Mouse (Mus musculus): ENCODE results near the gene Prkcd. TPM values are rescaled to one million over a fixed set of nuclear protein-coding genes. Genes with fewer than 3 reads are reported as not detected.

Gene Prkcd
- polyA plus RNA-seq, 1 experiment: 29.3 TPM

GRCm38 (mm10) chr14:30551509-30551908 is 74.5 kb downstream of the Prkcd start:
- TF ChIP-seq USF1 (IDR thresholded peaks at IDR 0.05; ENCODE audit: low read depth) (no peak), CTCF (IDR thresholded peaks at IDR 0.05; ENCODE audit: control insufficient read depth, insufficient read depth, insufficient read length) (no peak), MYOD1 (IDR thresholded peaks at IDR 0.05; ENCODE audit: control insufficient read depth, insufficient read length, low read depth) (no peak), MAX (IDR thresholded peaks at IDR 0.05) (no peak), FOSL1 (IDR thresholded peaks at IDR 0.05; ENCODE audit: insufficient read depth, low read length, poor library complexity, severe bottlenecking) (no peak), CEBPB (IDR thresholded peaks at IDR 0.05; ENCODE audit: low read depth) (no peak), MYOG (IDR thresholded peaks at IDR 0.05; ENCODE audit: control insufficient read depth, extremely low read depth, insufficient read length) (no peak)
- H3ac ChIP-seq (ENCODE audit: control insufficient read depth, insufficient read length, low read depth): no peak overlapping the region
- H3K79me2 ChIP-seq (ENCODE audit: control insufficient read depth, insufficient read depth): peaks cover 75% of the 10 kb centered on the region
- no peak overlapping the region for H3K4me3 ChIP-seq (ENCODE audit: insufficient read depth, poor library complexity, severe bottlenecking)
- peaks cover 69% of the 10 kb centered on the region for H3K79me3 ChIP-seq (ENCODE audit: low read depth)
- no peaks in the 10 kb centered on the region for H3K27me3 ChIP-seq (ENCODE audit: control insufficient read depth, insufficient read depth, insufficient read length)
- peaks cover 43% of the 10 kb centered on the region for H3K36me3 ChIP-seq (ENCODE audit: control insufficient read depth, insufficient read depth)

DNA sequence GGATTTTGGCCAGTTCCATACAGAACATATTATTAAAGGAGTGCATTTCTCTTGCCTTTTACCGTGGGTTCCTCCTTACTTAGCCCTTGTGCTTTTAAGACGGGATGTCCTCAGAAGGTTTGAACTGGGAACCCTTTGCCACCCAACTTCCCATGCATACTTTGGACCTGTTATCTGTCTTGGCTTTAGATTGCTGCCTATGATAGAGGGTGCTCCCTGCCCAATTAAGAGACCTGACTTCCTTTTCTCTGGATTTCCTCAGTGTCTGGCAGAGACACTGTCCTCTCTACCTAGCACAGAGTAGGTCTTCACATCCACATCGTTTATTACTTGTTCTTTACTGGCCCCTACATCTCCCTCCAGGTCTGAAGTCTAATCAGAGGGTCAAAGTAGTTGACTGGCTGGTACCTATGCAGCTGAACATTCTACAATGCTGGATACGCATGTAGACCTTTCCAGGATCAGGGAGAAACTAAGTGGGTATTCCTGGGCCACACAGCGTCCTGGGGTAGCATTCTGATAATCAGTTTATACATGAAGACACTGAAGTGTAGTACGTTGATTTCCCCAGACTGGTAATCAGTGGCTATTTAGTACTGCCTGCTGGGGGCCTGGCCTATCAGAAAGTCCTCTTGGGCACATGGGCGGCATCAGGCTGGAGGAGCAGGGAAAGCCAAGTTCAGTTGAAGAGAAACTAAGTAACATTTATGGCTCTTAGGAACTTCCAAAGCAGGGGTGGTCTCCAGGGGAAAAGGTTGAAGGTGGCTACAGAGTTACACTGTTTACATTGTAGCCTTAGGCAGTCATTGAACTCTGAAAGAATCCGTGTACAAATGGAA is 75.6 kb downstream of the Prkcd start:
- peaks cover 65% of the 10 kb centered on the region for H3K79me2 ChIP-seq (ENCODE audit: control insufficient read depth, insufficient read depth)
- H3K79me3 ChIP-seq (ENCODE audit: low read depth): peaks cover 59% of the 10 kb centered on the region
- no peaks in the 10 kb centered on the region for H3K27me3 ChIP-seq (ENCODE audit: control insufficient read depth, insufficient read depth, insufficient read length)
- no peak for TF ChIP-seq CTCF (IDR thresholded peaks at IDR 0.05; ENCODE audit: control insufficient read depth, insufficient read depth, insufficient read length)
- no peak for TF ChIP-seq MAX (IDR thresholded peaks at IDR 0.05)
- peak overlapping the region; percentile 69 for H3K4me3 ChIP-seq (ENCODE audit: insufficient read depth, poor library complexity, severe bottlenecking)
- H3ac ChIP-seq (ENCODE audit: control insufficient read depth, insufficient read length, low read depth): peak overlapping the region; percentile 10
- peaks cover 33% of the 10 kb centered on the region for H3K36me3 ChIP-seq (ENCODE audit: control insufficient read depth, insufficient read depth)

DNA sequence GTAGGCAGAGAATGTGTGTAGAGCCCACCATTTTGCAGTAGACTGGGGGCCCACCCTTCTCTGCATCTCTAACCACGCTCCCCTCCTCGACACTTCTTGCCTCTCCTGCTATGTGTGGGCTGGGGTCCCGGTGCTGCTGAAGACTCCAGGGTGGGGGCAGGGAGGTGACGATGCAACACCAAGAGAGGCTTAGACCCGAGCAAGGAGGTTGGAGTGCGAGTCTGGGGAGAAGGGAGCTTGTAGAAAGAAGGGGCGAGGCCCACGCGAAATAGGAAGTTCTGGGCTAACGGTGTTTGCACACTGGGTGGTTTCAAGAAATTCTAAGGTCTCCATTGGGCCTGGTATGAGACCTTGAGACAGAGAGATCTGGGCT is 76.2 kb downstream of the Prkcd start:
- no peaks in the 10 kb centered on the region for H3K27me3 ChIP-seq (ENCODE audit: control insufficient read depth, insufficient read depth, insufficient read length)
- peak overlapping the region; percentile 96 for H3ac ChIP-seq (ENCODE audit: control insufficient read depth, insufficient read length, low read depth)
- TF ChIP-seq FOSL1 (IDR thresholded peaks at IDR 0.05; ENCODE audit: insufficient read depth, low read length, poor library complexity, severe bottlenecking) (no peak), MYOD1 (IDR thresholded peaks at IDR 0.05; ENCODE audit: control insufficient read depth, insufficient read length, low read depth) (no peak), USF1 (IDR thresholded peaks at IDR 0.05; ENCODE audit: low read depth) (no peak), CEBPB (IDR thresholded peaks at IDR 0.05; ENCODE audit: low read depth) (no peak), MYOG (IDR thresholded peaks at IDR 0.05; ENCODE audit: control insufficient read depth, extremely low read depth, insufficient read length) (no peak), CTCF (IDR thresholded peaks at IDR 0.05; ENCODE audit: control insufficient read depth, insufficient read depth, insufficient read length) (no peak), MAX (IDR thresholded peaks at IDR 0.05) (no peak)
- peak overlapping the region; percentile 69 for H3K4me3 ChIP-seq (ENCODE audit: insufficient read depth, poor library complexity, severe bottlenecking)
- H3K36me3 ChIP-seq (ENCODE audit: control insufficient read depth, insufficient read depth): peaks cover 28% of the 10 kb centered on the region
- peaks cover 53% of the 10 kb centered on the region for H3K79me3 ChIP-seq (ENCODE audit: low read depth)
- H3K79me2 ChIP-seq (ENCODE audit: control insufficient read depth, insufficient read depth): peaks cover 58% of the 10 kb centered on the region

GRCm38 (mm10) chr14:30548965-30549776 is 76.8 kb downstream of the Prkcd start:
- no peak for TF ChIP-seq MYOG (IDR thresholded peaks at IDR 0.05; ENCODE audit: control insufficient read depth, extremely low read depth, insufficient read length)
- peak; percentile 68 for TF ChIP-seq MAX (IDR thresholded peaks at IDR 0.05)
- Histone ChIP-seq H3K27me3 (ENCODE audit: control insufficient read depth, insufficient read depth, insufficient read length) (no peaks in the 10 kb centered on the region), H3ac (ENCODE audit: control insufficient read depth, insufficient read length, low read depth) (peak overlapping the region; percentile 96), H3K79me3 (ENCODE audit: low read depth) (peaks cover 47% of the 10 kb centered on the region), H3K4me3 (ENCODE audit: insufficient read depth, poor library complexity, severe bottlenecking) (peak overlapping the region; percentile 69), H3K36me3 (ENCODE audit: control insufficient read depth, insufficient read depth) (peaks cover 22% of the 10 kb centered on the region), H3K79me2 (ENCODE audit: control insufficient read depth, insufficient read depth) (peaks cover 52% of the 10 kb centered on the region)

- TF ChIP-seq CEBPB (IDR thresholded peaks at IDR 0.05; ENCODE audit: low read depth) (no peak), CTCF (IDR thresholded peaks at IDR 0.05; ENCODE audit: control insufficient read depth, insufficient read depth, insufficient read length) (no peak), USF1 (IDR thresholded peaks at IDR 0.05; ENCODE audit: low read depth) (no peak), FOSL1 (IDR thresholded peaks at IDR 0.05; ENCODE audit: insufficient read depth, low read length, poor library complexity, severe bottlenecking) (no peak), MYOG (IDR thresholded peaks at IDR 0.05; ENCODE audit: control insufficient read depth, extremely low read depth, insufficient read length) (no peak), MAX (IDR thresholded peaks at IDR 0.05) (no peak), MYOD1 (IDR thresholded peaks at IDR 0.05; ENCODE audit: control insufficient read depth, insufficient read length, low read depth) (no peak)
- Histone ChIP-seq H3K27me3 (ENCODE audit: control insufficient read depth, insufficient read depth, insufficient read length) (no peaks in the 10 kb centered on the region), H3K79me2 (ENCODE audit: control insufficient read depth, insufficient read depth) (peaks cover 42% of the 10 kb centered on the region), H3ac (ENCODE audit: control insufficient read depth, insufficient read length, low read depth) (peak within 1 kb of the TSS; percentile 96), H3K79me3 (ENCODE audit: low read depth) (peaks cover 37% of the 10 kb centered on the region), H3K4me3 (ENCODE audit: insufficient read depth, poor library complexity, severe bottlenecking) (peak within 1 kb of the TSS; percentile 69), H3K36me3 (ENCODE audit: control insufficient read depth, insufficient read depth) (peaks cover 13% of the 10 kb centered on the region)
These were observed 77.8 kb downstream of the Prkcd start, which contains the start of gene Tkt for GRCm38 (mm10) chr14:30548131-30548720. TSS of gene Tkt (plus strand) at chr14:30548359.

Small RNA genes within 50 kb of the gene (microRNA-seq; reads per million reads assigned to microRNA genes)
- 5.7 reads per million, percentile 54 among the genes with 10 or more reads in this experiment for gene Mir3076 (ENCODE audit: borderline microRNAs expressed)

Other genes with a start within 250 kb of the Prkcd start
- gene Dcp1a, start 146.7 kb downstream of the Prkcd start, polyA plus RNA-seq (2012; fragmentation: generic; extraction: Trizol): 7.7 TPM
- not detected for gene Cacna1d, start 134.8 kb downstream of the Prkcd start, polyA plus RNA-seq (2012; fragmentation: generic; extraction: Trizol)
- 86.5 TPM for gene Tkt, start 77.9 kb downstream of the Prkcd start, polyA plus RNA-seq (2012; fragmentation: generic; extraction: Trizol)
- 13.4 TPM for gene Rft1, start 28.1 kb upstream of the Prkcd start, polyA plus RNA-seq (2012; fragmentation: generic; extraction: Trizol)
- 5.1 TPM for gene Sfmbt1, start 88.6 kb upstream of the Prkcd start, polyA plus RNA-seq (2012; fragmentation: generic; extraction: Trizol)
- gene Tmem110, start 199.4 kb upstream of the Prkcd start, polyA plus RNA-seq (2012; fragmentation: generic; extraction: Trizol): 15.7 TPM